Mouse (Mus musculus): ENCODE data around the gene Fstl3.

GRCm38 (mm10) chr10:79754856-79755516 is 22.1 kb upstream of the Fstl3 start, which contains the start of gene Fgf22:
- TF ChIP-seq CTCF (IDR thresholded peaks at IDR 0.05; ENCODE audit: control insufficient read depth, insufficient read depth, insufficient read length) (no peak), CEBPB (IDR thresholded peaks at IDR 0.05; ENCODE audit: low read depth) (no peak), MAX (IDR thresholded peaks at IDR 0.05) (no peak), FOSL1 (IDR thresholded peaks at IDR 0.05; ENCODE audit: insufficient read depth, low read length, poor library complexity, severe bottlenecking) (no peak), USF1 (IDR thresholded peaks at IDR 0.05; ENCODE audit: low read depth) (no peak), MYOG (IDR thresholded peaks at IDR 0.05; ENCODE audit: control insufficient read depth, extremely low read depth, insufficient read length) (no peak), MYOD1 (IDR thresholded peaks at IDR 0.05; ENCODE audit: control insufficient read depth, insufficient read length, low read depth) (no peak)

Measured in C2C12 (cell line).